Mouse (Mus musculus) testis, postnatal 14 days (tissue): ENCODE results near the gene Snap29.

Experiments used
- DNase-seq: peaks from one replicate; pipeline ENCODE4 v3.0.0; 2021; ENCODE audit warnings: low spot score

The Snap29 gene

DNA sequence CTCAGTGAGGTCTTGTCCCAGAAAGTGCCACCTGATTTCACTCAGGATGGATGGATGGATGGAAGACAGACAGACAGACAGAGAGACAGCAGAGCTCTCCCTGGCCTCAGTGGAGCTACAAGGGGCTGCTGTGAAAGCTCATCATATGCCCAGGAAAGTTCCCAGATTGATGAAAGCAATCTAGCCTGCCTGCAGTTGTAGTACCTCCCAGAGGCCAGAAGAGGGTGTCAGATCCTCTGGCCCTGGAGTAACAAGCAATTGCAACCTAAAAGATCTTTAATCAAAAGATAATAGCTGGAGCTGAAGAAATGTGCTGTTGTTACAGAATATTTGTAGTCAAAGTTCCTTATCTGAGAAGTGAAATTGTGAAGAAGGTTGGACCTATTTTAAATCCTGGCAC lies 68.3 kb downstream of the Snap29 start:
- no peak for DNase-seq

DNA sequence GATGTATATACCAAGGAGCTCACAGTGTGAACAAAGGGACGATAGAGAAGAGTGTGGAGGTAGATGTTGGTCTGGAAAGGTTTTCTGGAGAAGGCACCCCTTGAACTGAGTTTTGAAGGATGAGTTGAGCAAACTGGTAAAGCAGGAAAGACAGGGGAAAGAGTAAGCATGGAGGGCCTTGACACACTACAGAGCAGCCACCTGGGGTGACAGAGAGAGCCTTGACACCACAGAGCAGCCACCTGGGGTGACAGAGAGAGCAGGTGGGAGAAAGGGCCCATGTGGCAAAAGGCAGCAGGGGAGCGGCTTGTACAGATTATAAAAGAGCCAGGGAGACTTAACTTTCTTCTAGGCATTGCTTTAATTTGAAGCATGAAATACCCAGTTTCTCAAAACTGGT lies 69.0 kb downstream of the Snap29 start:
- no peak for DNase-seq

- no peak for DNase-seq
Measured at GRCm38 (mm10) chr16:17475326-17475725, 69.5 kb downstream of the Snap29 start.

DNA sequence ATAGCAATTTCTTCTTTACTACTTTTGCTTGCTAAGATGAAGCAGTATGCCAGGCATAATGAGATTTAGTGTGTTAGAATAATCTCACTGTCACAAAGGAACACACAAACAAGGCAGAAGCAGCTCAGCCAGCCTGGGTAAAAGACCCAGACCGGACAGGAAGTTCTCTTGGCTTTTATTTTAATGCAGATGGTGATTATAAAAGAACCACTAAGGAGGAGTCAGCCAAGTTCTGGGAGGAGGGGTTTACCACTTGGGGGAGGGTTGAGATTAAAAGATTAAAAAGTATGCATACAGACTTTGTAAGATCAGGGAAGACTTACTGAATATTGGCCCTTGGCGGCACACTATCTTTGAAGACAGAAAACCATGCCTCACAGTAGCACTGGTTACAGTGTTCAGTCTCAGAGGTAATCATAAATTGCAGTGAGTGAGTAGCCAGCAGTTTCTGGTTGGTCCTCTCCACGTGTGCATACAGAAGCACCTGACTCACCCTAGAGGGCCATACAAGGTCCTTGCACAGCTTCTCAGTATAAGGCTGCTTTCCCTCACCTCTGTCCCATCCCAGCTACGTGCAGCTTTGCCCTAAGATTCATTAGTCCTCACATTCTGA lies 72.7 kb downstream of the Snap29 start:
- no peak for DNase-seq
